In the genomic region with DNA sequence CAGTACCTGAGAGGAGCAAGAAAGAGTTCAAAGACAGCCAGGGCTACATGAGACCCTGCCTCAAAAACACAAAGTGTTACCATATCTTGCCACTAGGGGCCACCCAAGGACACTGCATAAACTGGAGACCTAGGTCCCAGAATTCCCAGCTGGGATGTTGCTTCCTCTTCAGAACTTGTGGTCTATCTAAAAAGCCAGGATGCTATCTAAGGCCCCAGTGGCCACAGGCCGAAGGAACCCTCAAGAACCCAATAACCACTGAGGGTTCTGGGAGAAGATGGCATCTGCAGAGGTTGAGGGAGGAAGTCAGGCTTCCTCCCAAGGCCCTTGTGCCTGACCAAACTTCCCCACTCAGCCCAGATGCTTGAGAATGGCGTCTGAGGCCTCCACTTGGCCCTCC, we compare ENCODE assay signal across 8 mouse cellular contexts. TPM values are rescaled to one million over a fixed set of nuclear protein-coding genes. Genes with fewer than 3 reads are reported as not detected.
DNase-seq lines count a peak whose midpoint lies in the region; ATAC-seq lines count a peak whose summit lies in the region.

No protein-coding gene starts in this region.

- 62% methylated on average over 2 of the region's 2 CpGs for WGBS in hindbrain, embryonic 10.5 days
- 72% methylated on average over 2 of the region's 2 CpGs for WGBS in hindbrain, embryonic 13.5 days

- peaks cover 19% of the 10 kb centered on the region for H3K4me1 ChIP-seq in hindbrain, embryonic 10.5 days (replicated peaks)
- H3K4me1 ChIP-seq in hindbrain, embryonic 13.5 days (replicated peaks) = peaks cover 10% of the 10 kb centered on the region

- no peak overlapping the region for H3K4me3 ChIP-seq in hindbrain, embryonic 10.5 days
- no peak overlapping the region for H3K4me3 ChIP-seq in hindbrain, embryonic 13.5 days

- H3K36me3 ChIP-seq in hindbrain, embryonic 10.5 days = no peaks in the 10 kb centered on the region
- no peaks in the 10 kb centered on the region for H3K36me3 ChIP-seq in hindbrain, embryonic 13.5 days

- intact Hi-C loops in heart, postnatal 25 days (cut with DNase I) = loop anchor here (1.0 to 2.0 kb wide), 2 partner anchors 45 to 285 kb away; no protein-coding TSS in a partner anchor

- no peaks in the 10 kb centered on the region for H3K9me3 ChIP-seq in hindbrain, embryonic 10.5 days
- no peaks in the 10 kb centered on the region for H3K9me3 ChIP-seq in hindbrain, embryonic 13.5 days

- DNase-seq in hindbrain, embryonic 10.5 days (ENCODE audit: low spot score) = peak; percentile 71
- peak; percentile 70 for DNase-seq in adrenal gland, postnatal 14 days
- DNase-seq in heart, postnatal 25 days (ENCODE audit: low spot score) = peak; percentile 28
- peak; percentile 47 for DNase-seq in left cerebral cortex, adult 11 months (ENCODE audit: low spot score)
- DNase-seq in mesoderm, embryonic 11.5 days (ENCODE audit: low read depth, low spot score) = peak; percentile 83
- peak; percentile 28 to 71 for DNase-seq in spleen, postnatal 4 days (ENCODE audit: low spot score in 2 of 2)

- ATAC-seq in hindbrain, embryonic 13.5 days (ENCODE audit: low FRiP score) = no peak
- 0 out of 2 replicates have a peak, but pooled peaks have one; percentile 53 for ATAC-seq in erythroblast, adult 5-6 weeks (replicated peaks; ENCODE audit: low FRiP score, poor library complexity, severe bottlenecking)

- peak overlapping the region; percentile 66; the same call in 1 of the 2 replicates for H3K27ac ChIP-seq in hindbrain, embryonic 10.5 days
- H3K27ac ChIP-seq in hindbrain, embryonic 13.5 days = no peak overlapping the region

- no peak overlapping the region for H3K9ac ChIP-seq in hindbrain, embryonic 13.5 days

- no peak overlapping the region for H3K4me2 ChIP-seq in hindbrain, embryonic 13.5 days

- no peaks in the 10 kb centered on the region for H3K27me3 ChIP-seq in hindbrain, embryonic 10.5 days (ENCODE audit: insufficient read depth, poor library complexity, severe bottlenecking)
- H3K27me3 ChIP-seq in hindbrain, embryonic 13.5 days = no peaks in the 10 kb centered on the region

RNA-seq across cellular contexts. Expression of a gene that starts 30.2 kb away (rescaled TPM):
- polyA plus RNA-seq in hindbrain, embryonic 10.5 days (2016; fragmentation: Nextera tagmentation; extraction: Ambion mirVana) = 88.4 and 90.3 TPM in 2 replicates
- 25.7 and 28.6 TPM in 2 replicates for polyA plus RNA-seq in hindbrain, embryonic 13.5 days (2015; fragmentation: Nextera tagmentation; extraction: Ambion mirVana)
- total RNA-seq in adrenal gland, postnatal 14 days (2021) = 6.9 and 7.7 TPM in 2 replicates
- total RNA-seq in erythroblast, adult 5-6 weeks (2015; ENCODE audit: low replicate concordance) = 0.77 and 2.3 TPM in 2 replicates
- total RNA-seq in erythroblast, adult 5-6 weeks (2017; ENCODE audit: low replicate concordance) = 2.8 and 2.9 TPM in 2 replicates
- total RNA-seq in heart, postnatal 25 days (2021) = under 1 TPM; 0.75 to 0.95 TPM

RNA-seq across cellular contexts. Expression of a gene that starts 34.4 kb away (rescaled TPM):
- 86.1 and 126 TPM in 2 replicates for polyA plus RNA-seq in hindbrain, embryonic 10.5 days (2016; fragmentation: Nextera tagmentation; extraction: Ambion mirVana)
- polyA plus RNA-seq in hindbrain, embryonic 13.5 days (2015; fragmentation: Nextera tagmentation; extraction: Ambion mirVana) = 39.1 and 53.3 TPM in 2 replicates
- total RNA-seq in adrenal gland, postnatal 14 days (2021) = 54.6 and 70.5 TPM in 2 replicates
- total RNA-seq in erythroblast, adult 5-6 weeks (2015; ENCODE audit: low replicate concordance) = 1.3 and 4.4 TPM in 2 replicates
- total RNA-seq in erythroblast, adult 5-6 weeks (2017; ENCODE audit: low replicate concordance) = 0.60 and 2.5 TPM in 2 replicates
- total RNA-seq in heart, postnatal 25 days (2021) = 100 to 1,000 TPM; 200 to 205 TPM

RNA-seq across cellular contexts. Expression of a gene that starts 48.2 kb away (rescaled TPM):
- 8.1 and 9.4 TPM in 2 replicates for polyA plus RNA-seq in hindbrain, embryonic 10.5 days (2016; fragmentation: Nextera tagmentation; extraction: Ambion mirVana)
- polyA plus RNA-seq in hindbrain, embryonic 13.5 days (2015; fragmentation: Nextera tagmentation; extraction: Ambion mirVana) = 12.0 and 12.6 TPM in 2 replicates
- 2.8 and 4.1 TPM in 2 replicates for total RNA-seq in adrenal gland, postnatal 14 days (2021)
- total RNA-seq in erythroblast, adult 5-6 weeks (2015; ENCODE audit: low replicate concordance) = not detected in 2 replicates
- total RNA-seq in erythroblast, adult 5-6 weeks (2017; ENCODE audit: low replicate concordance) = 3.3 and 4.6 TPM in 2 replicates
- total RNA-seq in heart, postnatal 25 days (2021) = under 1 TPM; 0.57 to 0.89 TPM

RNA-seq across cellular contexts. Expression of a gene that starts 53.3 kb away (rescaled TPM):
- polyA plus RNA-seq in hindbrain, embryonic 10.5 days (2016; fragmentation: Nextera tagmentation; extraction: Ambion mirVana) = 184 and 188 TPM in 2 replicates
- polyA plus RNA-seq in hindbrain, embryonic 13.5 days (2015; fragmentation: Nextera tagmentation; extraction: Ambion mirVana) = 152 and 155 TPM in 2 replicates
- 269 and 294 TPM in 2 replicates for total RNA-seq in adrenal gland, postnatal 14 days (2021)
- total RNA-seq in erythroblast, adult 5-6 weeks (2015; ENCODE audit: low replicate concordance) = 74.6 and 109 TPM in 2 replicates
- 42.8 and 46.2 TPM in 2 replicates for total RNA-seq in erythroblast, adult 5-6 weeks (2017; ENCODE audit: low replicate concordance)
- 100 to 1,000 TPM; 124 to 125 TPM for total RNA-seq in heart, postnatal 25 days (2021)

Comparison
In these comparisons a context has a peak if more than half of its experiments do, and no peak if none do; other contexts are left out.
1. DNase-seq: peak in every context shown above with its lines; median percentile 83 in mesoderm, embryonic 11.5 days; 71 in hindbrain, embryonic 10.5 days; 70 in adrenal gland, postnatal 14 days; 50 in spleen, postnatal 4 days; 47 in left cerebral cortex, adult 11 months; 28 in heart, postnatal 25 days.
2. RNA of a gene that starts 34.4 kb away (total RNA-seq): 200 to 205 TPM in heart, postnatal 25 days and 54.6 to 70.5 TPM in adrenal gland, postnatal 14 days; 0.60 to 4.4 TPM in erythroblast, adult 5-6 weeks; every median in the first group is over 10 times any median in the second.